Mouse (Mus musculus) kidney, adult 2 months (tissue): ENCODE measurements around the gene Ppa1. TPM values are rescaled to one million over a fixed set of nuclear protein-coding genes. Genes with fewer than 3 reads are reported as not detected.
"Not testable (repeated sequence)": the region's sequence is repeated elsewhere in the genome, so short reads cannot be mapped to it uniquely, and the experiment has no call there.

Experiments
- DNase-seq: peaks from one replicate; pipeline ENCODE4 v3.0.0; 2021
- H3K27ac ChIP-seq: fragments of 200-500 bp; 2 replicates; pipeline ENCODE4 v1.5.1; 2012; ENCODE audit warnings: low read depth, low read length, control low read depth, inconsistent platforms; ENCODE audit not compliant: insufficient read depth
- H3K27me3 ChIP-seq: fragments of 200-500 bp; replicated peaks from 2 replicates; pipeline ENCODE4 v1.6.1; 2012; ENCODE audit warnings: mild to moderate bottlenecking, moderate library complexity, low read length, inconsistent platforms; ENCODE audit not compliant: control insufficient read depth, insufficient read depth
- H3K36me3 ChIP-seq: fragments of 200-500 bp; 2 replicates; pipeline ENCODE4 v1.6.1; 2012; ENCODE audit warnings: mild to moderate bottlenecking, moderate library complexity, low read length, inconsistent platforms; ENCODE audit not compliant: control insufficient read depth, insufficient read depth
- H3K4me1 ChIP-seq: fragments of 200-500 bp; 2 replicates; pipeline ENCODE4 v1.6.1; 2011; ENCODE audit warnings: low read length; ENCODE audit not compliant: control insufficient read depth, insufficient read depth
- H3K4me3 ChIP-seq: fragments of 200-500 bp; 2 replicates; pipeline ENCODE4 v1.5.1; 2011; ENCODE audit warnings: mild to moderate bottlenecking, low read depth, low read length, control low read depth; ENCODE audit not compliant: insufficient read depth
- CTCF ChIP-seq: fragments of 200-500 bp; conservative IDR thresholded peaks from 2 replicates; pipeline ENCODE4 v1.5.1; 2011; ENCODE audit warnings: low read depth, mild to moderate bottlenecking, control low read depth, low read length, moderate library complexity, mixed read lengths; ENCODE audit not compliant: insufficient read depth, insufficient read length
- POLR2A ChIP-seq: fragments of 200-500 bp; IDR thresholded peaks from one replicate; pipeline ENCODE4 v1.6.1; 2011; ENCODE audit warnings: low read depth, low read length, control low read depth
- WGBS: fragments of 180-500 bp; shearing (Covaris S2); methylation state at CpG from one replicate; pipeline ENCODE4 v1.1.7; 2018; 5-methylcytosine and 5-hydroxymethylcytosine counted together
- polyA plus RNA-seq: library from polyadenylated mRNA; depleted of rRNA; stranded (reverse); fragments of >200 nt; gene quantifications from 2 replicates; pipeline ENCODE4 v1.2.3, GENCODE M21; 2012

Ppa1 gene
- polyA plus RNA-seq, 1 experiment = 34.6 TPM

- H3K27me3 ChIP-seq = no peaks in the 10 kb centered on the region
- H3K4me3 ChIP-seq = no peak overlapping the region
- TF ChIP-seq CTCF (no peak), POLR2A (no peak)
- H3K4me1 ChIP-seq = no peaks in the 10 kb centered on the region
- H3K36me3 ChIP-seq = no peaks in the 10 kb centered on the region
- no peak for DNase-seq
- H3K27ac ChIP-seq = no peak overlapping the region
These were observed 40.1 kb upstream of the Ppa1 start for GRCm38 (mm10) chr10:61608233-61608632.

GRCm38 (mm10) chr10:61610650-61611235, 37.6 kb upstream of the Ppa1 start:
- Histone ChIP-seq H3K36me3 (no peaks in the 10 kb centered on the region), H3K4me1 (no peaks in the 10 kb centered on the region), H3K4me3 (no peak overlapping the region), H3K27me3 (no peaks in the 10 kb centered on the region), H3K27ac (no peak overlapping the region)
- DNase-seq = peak; percentile 43
- WGBS = 72% methylated on average over 8 of the region's 8 CpGs
- TF ChIP-seq POLR2A = no peak
- peak; percentile 46 for TF ChIP-seq CTCF

GRCm38 (mm10) chr10:61614311-61614710, 34.0 kb upstream of the Ppa1 start:
- H3K4me3 ChIP-seq = no peak overlapping the region
- TF ChIP-seq POLR2A = no peak
- TF ChIP-seq CTCF = no peak
- H3K36me3 ChIP-seq = no peaks in the 10 kb centered on the region
- no peaks in the 10 kb centered on the region for H3K27me3 ChIP-seq
- H3K4me1 ChIP-seq = no peaks in the 10 kb centered on the region
- WGBS = 42% methylated on average over 7 of the region's 7 CpGs
- no peak for DNase-seq
- no peak overlapping the region for H3K27ac ChIP-seq

GRCm38 (mm10) chr10:61618528-61618927, 29.8 kb upstream of the Ppa1 start:
- H3K4me3 ChIP-seq = no peak overlapping the region
- H3K27ac ChIP-seq = no peak overlapping the region
- WGBS = 76% methylated on average over 2 of the region's 2 CpGs
- H3K36me3 ChIP-seq = no peaks in the 10 kb centered on the region
- DNase-seq = no peak
- H3K27me3 ChIP-seq = no peaks in the 10 kb centered on the region
- no peaks in the 10 kb centered on the region for H3K4me1 ChIP-seq
- TF ChIP-seq CTCF (no peak), POLR2A (no peak)

GRCm38 (mm10) chr10:61621681-61622080, 26.7 kb upstream of the Ppa1 start:
- DNase-seq = no peak
- no peak for TF ChIP-seq POLR2A
- no peak for TF ChIP-seq CTCF
- no peaks in the 10 kb centered on the region for H3K27me3 ChIP-seq
- H3K27ac ChIP-seq = no peak overlapping the region
- H3K4me1 ChIP-seq = no peaks in the 10 kb centered on the region
- WGBS = 55% methylated on average over 9 of the region's 9 CpGs
- H3K4me3 ChIP-seq = no peak overlapping the region
- no peaks in the 10 kb centered on the region for H3K36me3 ChIP-seq

- not testable (repeated sequence) for H3K4me1 ChIP-seq, H3K27ac ChIP-seq, H3K36me3 ChIP-seq, DNase-seq, H3K27me3 ChIP-seq, H3K4me3 ChIP-seq
- 86% methylated on average over 3 of the region's 3 CpGs for WGBS
These were observed 24.5 kb upstream of the Ppa1 start for GRCm38 (mm10) chr10:61623874-61624273.

- Histone ChIP-seq H3K27me3 (no peaks in the 10 kb centered on the region), H3K27ac (no peak overlapping the region), H3K4me3 (no peak overlapping the region), H3K36me3 (no peaks in the 10 kb centered on the region), H3K4me1 (no peaks in the 10 kb centered on the region)
- 29% methylated on average over 5 of the region's 5 CpGs for WGBS
- no peak for TF ChIP-seq CTCF
- no peak for DNase-seq
These were observed 23.6 kb upstream of the Ppa1 start for GRCm38 (mm10) chr10:61624771-61625170.
